Mouse (Mus musculus): ENCODE data around the gene Cfap73. TPM values are rescaled to one million over a fixed set of nuclear protein-coding genes. Genes with fewer than 3 reads are reported as not detected.
A peak's percentile ranks its signal among the peaks of the same experiment; 100 is the strongest.

The Cfap73 gene
- total RNA-seq, 2 experiments from 2014 or later = not detected

DNA sequence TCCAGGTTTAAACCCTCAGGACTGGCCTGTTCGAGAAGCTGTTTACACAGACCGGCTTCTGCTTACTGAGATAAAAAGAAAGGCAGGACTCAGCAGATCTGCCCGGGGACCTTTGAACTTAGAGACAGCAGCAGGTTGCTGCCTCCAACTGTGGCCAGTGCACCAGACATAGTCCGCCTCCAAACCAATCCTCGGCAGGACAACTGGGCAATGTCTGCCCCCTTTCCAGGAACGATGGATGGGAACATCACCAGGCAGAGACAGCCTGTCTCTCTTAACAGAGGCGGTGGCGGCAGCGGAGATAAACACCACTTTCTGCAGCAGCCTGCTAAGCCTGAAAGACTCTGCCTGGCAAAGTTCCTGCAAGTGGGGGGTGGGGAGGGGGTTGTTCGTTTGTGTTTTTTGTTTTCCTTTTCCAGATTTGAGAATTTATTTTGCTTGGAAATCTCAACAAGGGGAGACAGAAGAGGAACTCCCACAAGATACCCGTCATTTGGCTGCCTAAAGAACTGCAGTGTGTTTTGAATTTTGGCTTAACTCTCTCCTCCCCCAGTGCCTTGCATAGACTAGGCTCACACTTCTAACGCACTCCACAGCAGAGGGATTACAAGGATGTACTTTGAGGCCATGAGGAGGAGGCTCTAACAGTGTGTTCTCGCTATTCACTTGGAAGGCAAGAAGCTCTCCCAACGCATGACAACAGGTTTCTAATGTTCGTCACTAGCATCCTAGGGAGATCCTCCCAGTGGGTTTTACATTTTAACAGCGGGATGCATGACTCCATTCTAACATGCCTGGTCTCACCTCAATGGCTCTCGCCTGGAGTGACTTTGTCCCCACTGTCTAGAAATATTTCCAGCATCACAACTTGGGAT is 47.1 kb downstream of the Cfap73 start:
- peak; percentile 43 to 64 for DNase-seq

DNA sequence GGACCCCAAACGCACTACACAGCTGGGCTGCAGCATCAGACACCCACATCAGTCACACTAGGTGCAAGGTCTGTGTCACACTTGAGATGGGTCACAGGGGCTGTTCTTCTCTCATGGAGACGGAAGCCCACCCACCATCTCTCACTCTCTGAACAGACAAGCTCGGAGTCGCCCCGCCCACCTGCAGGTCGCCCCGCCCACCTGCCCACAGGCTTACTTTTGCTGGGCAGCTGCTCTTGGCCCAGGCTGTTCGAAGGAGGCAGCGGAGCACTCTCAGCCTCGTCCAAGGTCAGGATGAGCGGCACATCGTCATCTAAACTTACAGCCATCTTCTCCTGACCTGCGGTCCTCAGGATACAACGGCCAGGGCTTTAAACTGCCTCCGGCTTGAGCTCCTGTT is 49.1 kb downstream of the Cfap73 start:
- DNase-seq = no peak

DNA sequence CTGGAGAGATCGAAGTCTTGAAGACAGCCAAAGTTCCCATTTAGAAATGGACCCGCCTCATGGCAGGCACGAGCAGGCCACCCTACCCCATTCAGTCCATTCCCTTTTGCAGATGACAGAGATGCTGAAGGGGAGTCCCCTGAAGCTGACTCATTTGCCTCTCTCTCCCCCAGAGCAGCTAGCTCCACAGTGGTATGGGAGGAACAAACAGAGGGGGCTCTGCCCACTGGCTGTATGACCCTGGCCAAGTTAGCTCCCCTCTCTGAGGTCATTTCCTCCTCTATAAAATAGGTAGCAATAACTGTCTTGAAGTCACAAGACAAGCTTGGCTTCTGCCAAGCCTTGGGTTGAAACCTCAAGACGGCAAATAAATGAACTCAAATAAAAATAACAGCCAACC is 50.5 kb downstream of the Cfap73 start:
- no peak for DNase-seq

GRCm38 (mm10) chr5:120582002-120582401 is 52.0 kb downstream of the Cfap73 start:
- DNase-seq = no peak

DNA sequence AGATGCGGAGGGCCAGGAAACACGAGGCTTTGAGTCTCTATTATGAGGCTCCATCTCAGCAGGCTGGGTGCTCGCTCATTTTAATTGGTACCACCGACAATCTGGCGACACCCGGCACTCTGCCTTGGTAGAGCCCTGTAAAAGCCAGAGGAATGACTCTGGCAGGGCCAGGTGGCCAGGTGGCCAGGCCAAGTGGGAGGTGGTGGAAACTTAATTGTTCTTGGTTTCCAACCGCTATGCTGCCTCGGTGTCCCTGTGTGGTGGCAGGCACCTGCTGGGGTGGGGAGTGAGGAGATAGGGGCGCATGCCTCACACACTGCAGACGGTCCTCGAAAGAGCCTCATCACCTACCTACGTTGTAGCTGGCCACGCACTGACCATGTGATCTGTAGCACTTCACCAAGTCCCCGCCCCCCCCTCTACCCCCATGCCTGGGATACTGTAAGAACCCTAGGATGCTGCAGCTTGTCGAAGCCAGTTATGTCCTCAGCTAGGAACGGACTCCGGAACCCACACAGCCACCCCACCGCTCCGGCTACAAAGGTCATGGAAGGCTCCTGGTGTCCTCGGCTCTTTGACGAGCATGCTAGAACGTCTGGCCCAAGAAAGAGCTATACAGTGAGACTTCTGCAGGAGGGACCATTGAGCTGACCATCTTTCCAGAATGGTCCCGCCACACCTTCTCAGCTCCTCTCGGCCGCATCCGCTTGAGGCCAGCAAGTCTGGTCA is 54.0 kb downstream of the Cfap73 start:
- no peak for DNase-seq

GRCm38 (mm10) chr5:120579211-120579897 is 54.7 kb downstream of the Cfap73 start:
- DNase-seq = peak; percentile 82 to 86

DNA sequence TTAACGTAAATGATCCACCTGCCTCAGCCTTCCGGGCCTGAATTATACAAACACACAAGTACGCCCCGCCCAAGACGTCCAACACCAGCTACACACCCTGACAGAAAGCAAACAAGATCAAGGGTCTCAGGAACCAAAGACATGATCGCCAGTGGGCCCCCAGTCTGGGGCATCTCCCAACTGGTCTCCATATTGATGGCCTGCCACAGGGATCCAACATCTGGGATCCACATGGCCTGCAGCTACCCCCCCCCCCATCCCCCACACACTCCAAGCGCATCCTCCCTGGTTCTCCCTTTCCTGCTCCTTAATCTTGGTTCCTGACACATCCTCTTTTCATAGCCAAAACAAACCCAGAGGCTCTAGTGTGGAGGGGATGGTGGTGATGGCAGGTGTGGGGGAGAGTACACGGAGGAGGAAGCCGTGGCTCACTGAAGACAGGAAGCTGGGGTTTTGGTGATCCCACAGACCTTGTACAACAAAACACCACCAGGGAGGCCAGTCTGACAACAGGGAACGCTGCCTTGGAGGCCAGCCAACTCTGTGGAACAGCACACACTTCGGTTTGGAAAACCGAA is 55.4 kb downstream of the Cfap73 start:
- peak; percentile 80 to 87 for DNase-seq

Other genes starting within 250 kb of the Cfap73 start
- not detected for gene Lhx5, start 202.5 kb downstream of the Cfap73 start, total RNA-seq (2021)
- 1 to 10 TPM; 6.8 to 9.4 TPM for gene Sdsl, start 161.4 kb downstream of the Cfap73 start, total RNA-seq (2021)
- gene Sds, start 157.7 kb downstream of the Cfap73 start, total RNA-seq (2021) = 1 to 10 TPM in 1 of 2 experiments, under 1 TPM in 1; 0.87 to 2.4 TPM
- 10 to 100 TPM; 47.4 to 50.3 TPM for gene Plbd2, start 130.6 kb downstream of the Cfap73 start, total RNA-seq (2021)
- gene Slc8b1, start 123.1 kb downstream of the Cfap73 start, total RNA-seq (2021) = 10 to 100 TPM in 1 of 2 experiments, 1 to 10 TPM in 1; 9.5 to 11.3 TPM
- 10 to 100 TPM; 29.7 to 35.5 TPM for gene Tpcn1, start 45.6 kb downstream of the Cfap73 start, total RNA-seq (2021)
- gene Iqcd, start 45.2 kb downstream of the Cfap73 start, total RNA-seq (2021) = not detected
- gene Rita1, start 21.6 kb downstream of the Cfap73 start, total RNA-seq (2021) = 10 to 100 TPM; 13.4 to 16.3 TPM
- gene Ddx54, start 21.5 kb downstream of the Cfap73 start, total RNA-seq (2021) = 10 to 100 TPM; 19.2 to 23.0 TPM
- under 1 TPM in 1 of 2 experiments, not detected in 1; 0.69 TPM for gene Rasal1, start 14.6 kb upstream of the Cfap73 start, total RNA-seq (2021)
- 1 to 10 TPM in 1 of 2 experiments, under 1 TPM in 1; 0.99 to 2.7 TPM for gene Dtx1, start 77.7 kb upstream of the Cfap73 start, total RNA-seq (2021)
- 1 to 10 TPM; 1.1 to 1.2 TPM for gene Oas2, start 115.6 kb upstream of the Cfap73 start, total RNA-seq (2021)
- gene Oas3, start 143.4 kb upstream of the Cfap73 start, total RNA-seq (2021) = under 1 TPM in 1 of 2 experiments, not detected in 1; 0.05 TPM
- not detected for gene Oas1e, start 161.3 kb upstream of the Cfap73 start, total RNA-seq (2021)
- under 1 TPM; 0.22 to 0.36 TPM for gene Oas1c, start 178.3 kb upstream of the Cfap73 start, total RNA-seq (2021)
- not detected for gene Oas1f, start 213.1 kb upstream of the Cfap73 start, total RNA-seq (2021)
- not detected for gene Oas1h, start 227.2 kb upstream of the Cfap73 start, total RNA-seq (2021)